Mouse (Mus musculus): ENCODE data around the gene 4930430A15Rik. TPM values are rescaled to one million over a fixed set of nuclear protein-coding genes. Genes with fewer than 3 reads are reported as not detected.

The 4930430A15Rik gene
- polyA plus RNA-seq (2016; fragmentation: Nextera tagmentation; extraction: Ambion mirVana): not detected in 2 replicates

DNA sequence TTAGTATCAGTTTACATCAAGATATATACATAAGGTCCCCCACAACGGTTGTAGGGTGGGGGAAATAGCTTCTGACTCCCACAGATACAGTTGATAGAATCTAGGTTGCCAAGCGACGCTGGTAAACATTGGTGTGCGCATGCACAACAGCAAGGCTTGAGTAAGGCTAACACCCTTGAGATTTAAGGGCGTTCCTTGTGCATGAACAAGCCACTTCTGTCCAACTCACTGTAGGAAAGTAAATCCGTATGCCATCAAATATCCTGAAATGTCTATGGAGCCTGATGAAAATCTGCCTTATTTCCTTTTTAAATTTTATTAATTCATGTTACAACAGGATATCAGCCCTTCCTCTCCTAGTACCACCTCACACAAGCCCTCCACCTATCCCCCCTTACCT lies at the start of gene 4930430A15Rik:
Gene 4930430A15Rik, minus strand, starts transcription at position 101 of the 400 bp plus-strand sequence.
- Histone ChIP-seq H3K27ac (no peak within 1 kb of the TSS), H3K9me3 (no peaks in the 10 kb centered on the region), H3K4me2 (replicated peaks) (no peak within 1 kb of the TSS), H3K4me3 (no peak within 1 kb of the TSS), H3K27me3 (replicated peaks) (no peaks in the 10 kb centered on the region), H3K4me1 (no peaks in the 10 kb centered on the region), H3K36me3 (no peaks in the 10 kb centered on the region), H3K9ac (no peak within 1 kb of the TSS)
- 88% methylated on average over 6 of the region's 6 CpGs for WGBS
- no peak for ATAC-seq (ENCODE audit: low FRiP score, low read depth)

DNA sequence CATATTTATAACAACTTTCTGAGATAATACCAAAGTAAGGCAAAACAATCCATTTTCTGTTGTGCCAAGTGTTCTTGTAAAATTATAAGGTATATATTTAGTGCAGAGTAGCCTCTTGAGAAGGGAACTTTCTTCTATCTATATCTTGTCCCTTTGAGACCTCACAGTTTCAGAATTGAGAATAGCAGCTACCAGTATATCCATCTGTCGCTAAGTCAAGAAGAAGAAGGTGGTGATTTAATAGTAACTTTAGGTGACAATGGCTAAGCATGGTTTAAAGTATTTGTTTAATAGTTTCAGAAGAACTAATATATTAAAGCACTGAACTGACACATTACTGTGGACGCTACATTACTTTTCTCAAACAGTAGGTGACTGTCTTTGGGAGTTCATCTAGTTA lies 44.6 kb upstream of the 4930430A15Rik start, which contains the start of gene Olfr1277:
Gene Olfr1277, minus strand, starts transcription at position 101 of the 400 bp plus-strand sequence.
- Histone ChIP-seq H3K36me3 (no peaks in the 10 kb centered on the region), H3K4me1 (no peaks in the 10 kb centered on the region), H3K4me2 (replicated peaks) (no peak within 1 kb of the TSS), H3K27me3 (replicated peaks) (no peaks in the 10 kb centered on the region), H3K9me3 (no peaks in the 10 kb centered on the region), H3K4me3 (no peak within 1 kb of the TSS), H3K9ac (no peak within 1 kb of the TSS), H3K27ac (no peak within 1 kb of the TSS)
- 80% methylated on average over 2 of the region's 2 CpGs for WGBS
- ATAC-seq (ENCODE audit: low FRiP score, low read depth): no peak

DNA sequence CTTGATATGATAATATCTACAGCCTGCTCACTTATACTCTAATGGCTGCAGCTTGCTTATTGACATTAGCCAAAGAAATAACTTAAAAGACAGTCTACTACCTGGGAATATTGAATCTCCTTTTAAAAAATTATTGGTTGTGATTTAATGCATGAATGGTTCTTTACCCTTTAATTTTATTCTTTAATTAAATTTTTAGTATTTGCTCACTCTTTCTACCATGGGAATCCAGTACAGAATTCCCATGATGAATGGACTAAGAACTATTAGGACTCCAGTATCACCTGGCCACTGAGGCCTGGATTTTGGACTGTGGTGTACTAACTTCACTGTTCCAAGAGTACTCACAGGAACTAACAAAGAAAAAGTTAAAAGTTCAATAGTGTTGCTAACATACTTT lies 24.8 kb upstream of the 4930430A15Rik start, which contains the start of gene Olfr1276:
Gene Olfr1276, plus strand, starts transcription at position 301 of the 400 bp plus-strand sequence.
- no peak within 1 kb of the TSS for H3K4me3 ChIP-seq
- H3K36me3 ChIP-seq: no peaks in the 10 kb centered on the region
- H3K9me3 ChIP-seq: no peaks in the 10 kb centered on the region
- H3K27ac ChIP-seq: no peak within 1 kb of the TSS
- H3K9ac ChIP-seq: no peak within 1 kb of the TSS
- no peaks in the 10 kb centered on the region for H3K27me3 ChIP-seq (replicated peaks)
- H3K4me2 ChIP-seq (replicated peaks): no peak within 1 kb of the TSS
- H3K4me1 ChIP-seq: no peaks in the 10 kb centered on the region
- ATAC-seq (ENCODE audit: low FRiP score, low read depth): no peak

DNA sequence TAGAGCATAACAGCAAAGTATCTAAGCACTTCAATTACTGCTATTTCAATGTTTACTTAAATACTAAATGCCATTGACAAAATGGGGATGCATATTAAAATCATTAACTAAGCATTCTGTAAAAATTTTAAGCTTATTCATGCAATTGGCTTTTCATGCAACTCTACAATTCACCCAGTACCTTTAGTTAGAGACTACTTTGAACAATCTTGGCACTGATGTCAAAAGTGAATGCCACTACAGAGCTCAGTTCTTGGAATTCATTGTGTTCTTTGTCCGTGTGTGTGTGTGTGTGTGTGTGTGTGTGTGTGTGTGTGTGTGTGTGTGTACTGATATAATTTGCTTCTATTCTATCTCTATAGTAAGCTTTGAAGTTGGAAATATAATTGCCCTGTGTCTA lies 5.8 kb upstream of the 4930430A15Rik start, which contains the start of gene Olfr1275:
Gene Olfr1275, minus strand, starts transcription at position 101 of the 400 bp plus-strand sequence.
- no peak within 1 kb of the TSS for H3K4me3 ChIP-seq
- 79% methylated on average over 1 of the region's 1 CpGs for WGBS
- no peaks in the 10 kb centered on the region for H3K4me1 ChIP-seq
- H3K27me3 ChIP-seq (replicated peaks): no peaks in the 10 kb centered on the region
- H3K27ac ChIP-seq: no peak within 1 kb of the TSS
- no peaks in the 10 kb centered on the region for H3K9me3 ChIP-seq
- no peak within 1 kb of the TSS for H3K4me2 ChIP-seq (replicated peaks)
- H3K36me3 ChIP-seq: no peaks in the 10 kb centered on the region
- ATAC-seq (ENCODE audit: low FRiP score, low read depth): no peak
- H3K9ac ChIP-seq: no peak within 1 kb of the TSS

DNA sequence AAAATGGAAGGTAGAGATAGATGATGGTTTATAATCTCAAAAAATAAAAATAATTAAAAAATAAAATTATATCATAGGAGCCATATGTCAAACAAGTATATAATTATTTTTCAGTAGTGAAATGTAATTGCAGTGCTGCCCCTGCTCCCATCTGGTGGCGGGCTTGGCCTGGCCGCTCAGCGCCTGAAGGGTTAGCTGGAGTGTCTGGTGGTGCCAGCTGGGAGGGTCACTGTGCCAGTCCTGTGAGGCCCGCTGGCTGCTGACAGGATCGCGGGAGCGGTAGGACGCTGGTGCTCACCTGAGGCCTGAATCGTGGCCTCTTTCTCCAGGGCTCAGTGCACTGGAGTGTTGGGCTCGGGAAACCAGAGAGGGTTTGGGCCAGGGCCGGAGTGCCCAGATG lies 47.3 kb downstream of the 4930430A15Rik start:
- H3K27ac ChIP-seq: no peak overlapping the region
- H3K4me3 ChIP-seq: no peak overlapping the region
- H3K36me3 ChIP-seq: no peaks in the 10 kb centered on the region
- H3K9me3 ChIP-seq: no peaks in the 10 kb centered on the region
- ATAC-seq (ENCODE audit: low FRiP score, low read depth): no peak
- no peaks in the 10 kb centered on the region for H3K27me3 ChIP-seq (replicated peaks)
- no peak overlapping the region for H3K9ac ChIP-seq
- 95% methylated on average over 11 of the region's 11 CpGs for WGBS
- no peak overlapping the region for H3K4me2 ChIP-seq (replicated peaks)
- no peaks in the 10 kb centered on the region for H3K4me1 ChIP-seq

DNA sequence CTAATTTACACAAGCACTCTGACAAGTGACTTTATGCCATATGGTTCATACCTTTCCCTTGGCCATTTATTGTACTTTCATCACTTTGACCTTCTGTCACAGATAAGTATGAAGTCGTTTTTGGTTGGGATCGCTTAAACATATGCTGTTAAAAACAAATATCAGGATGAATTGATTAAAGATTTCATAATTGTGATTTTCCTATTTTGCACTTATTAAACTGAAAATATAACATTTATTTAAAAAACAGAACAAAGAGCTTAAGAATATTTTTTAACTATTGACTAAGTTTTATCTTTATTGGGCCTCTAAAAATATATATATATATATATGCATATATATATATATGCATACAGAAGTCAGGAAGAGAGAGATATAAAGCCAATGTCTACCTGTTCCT lies 76.6 kb downstream of the 4930430A15Rik start, which contains the start of gene Gm15130:
Gene Gm15130, minus strand, starts transcription at position 101 of the 400 bp plus-strand sequence.
- H3K9ac ChIP-seq: no peak within 1 kb of the TSS
- no peaks in the 10 kb centered on the region for H3K27me3 ChIP-seq (replicated peaks)
- H3K36me3 ChIP-seq: no peaks in the 10 kb centered on the region
- no peaks in the 10 kb centered on the region for H3K4me1 ChIP-seq
- no peak for ATAC-seq (ENCODE audit: low FRiP score, low read depth)
- H3K9me3 ChIP-seq: no peaks in the 10 kb centered on the region
- H3K4me2 ChIP-seq (replicated peaks): no peak within 1 kb of the TSS
- no peak within 1 kb of the TSS for H3K27ac ChIP-seq
- WGBS: 81% methylated on average over 2 of the region's 2 CpGs
- no peak within 1 kb of the TSS for H3K4me3 ChIP-seq

DNA sequence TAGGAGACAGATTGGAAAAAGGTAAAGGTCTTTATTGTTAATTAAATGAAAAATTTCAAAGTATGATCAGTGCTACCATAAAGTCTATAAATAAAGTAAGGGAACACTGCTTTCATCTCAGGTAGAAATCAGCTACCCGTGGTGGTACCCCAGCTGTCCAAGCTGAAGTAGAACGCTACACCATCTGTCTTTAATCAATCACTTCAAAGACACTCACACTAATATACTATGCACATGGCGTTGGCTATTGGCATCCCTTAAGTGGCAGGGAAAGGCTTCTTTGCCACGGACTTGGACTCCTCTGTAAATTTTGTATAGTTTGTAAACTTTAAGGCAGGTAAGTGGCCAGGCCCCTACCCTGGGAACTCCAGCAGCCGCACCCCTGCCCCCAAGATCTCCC lies 93.7 kb downstream of the 4930430A15Rik start:
- Histone ChIP-seq H3K4me2 (replicated peaks) (no peak overlapping the region), H3K36me3 (no peaks in the 10 kb centered on the region), H3K4me3 (no peak overlapping the region), H3K9ac (no peak overlapping the region), H3K4me1 (no peaks in the 10 kb centered on the region), H3K27me3 (replicated peaks) (no peaks in the 10 kb centered on the region), H3K27ac (no peak overlapping the region), H3K9me3 (no peaks in the 10 kb centered on the region)
- no peak for ATAC-seq (ENCODE audit: low FRiP score, low read depth)
- WGBS: 65% methylated on average over 5 of the region's 5 CpGs

Other genes with a start within 250 kb of the 4930430A15Rik start
- not detected in 2 replicates for gene Gm13941, start 123.6 kb downstream of the 4930430A15Rik start, polyA plus RNA-seq (2016; fragmentation: Nextera tagmentation; extraction: Ambion mirVana)
- gene Gm15130, start 76.7 kb downstream of the 4930430A15Rik start, polyA plus RNA-seq (2016; fragmentation: Nextera tagmentation; extraction: Ambion mirVana): not detected in 2 replicates
- gene Olfr1275, start 5.7 kb upstream of the 4930430A15Rik start, polyA plus RNA-seq (2016; fragmentation: Nextera tagmentation; extraction: Ambion mirVana): not detected in 2 replicates
- not detected in 2 replicates for gene Olfr1276, start 24.9 kb upstream of the 4930430A15Rik start, polyA plus RNA-seq (2016; fragmentation: Nextera tagmentation; extraction: Ambion mirVana)
- gene Olfr1277, start 44.5 kb upstream of the 4930430A15Rik start, polyA plus RNA-seq (2016; fragmentation: Nextera tagmentation; extraction: Ambion mirVana): not detected in 2 replicates
- gene Olfr1278, start 60.5 kb upstream of the 4930430A15Rik start, polyA plus RNA-seq (2016; fragmentation: Nextera tagmentation; extraction: Ambion mirVana): not detected in 2 replicates
- not detected in 2 replicates for gene Olfr1279, start 71.0 kb upstream of the 4930430A15Rik start, polyA plus RNA-seq (2016; fragmentation: Nextera tagmentation; extraction: Ambion mirVana)
- gene Olfr1280, start 84.4 kb upstream of the 4930430A15Rik start, polyA plus RNA-seq (2016; fragmentation: Nextera tagmentation; extraction: Ambion mirVana): not detected in 2 replicates
- gene Olfr1281, start 96.9 kb upstream of the 4930430A15Rik start, polyA plus RNA-seq (2016; fragmentation: Nextera tagmentation; extraction: Ambion mirVana): not detected in 2 replicates
- not detected in 2 replicates for gene Olfr1282, start 106.5 kb upstream of the 4930430A15Rik start, polyA plus RNA-seq (2016; fragmentation: Nextera tagmentation; extraction: Ambion mirVana)
- not detected in 2 replicates for gene Olfr1283, start 137.2 kb upstream of the 4930430A15Rik start, polyA plus RNA-seq (2016; fragmentation: Nextera tagmentation; extraction: Ambion mirVana)
- gene Olfr1284, start 145.9 kb upstream of the 4930430A15Rik start, polyA plus RNA-seq (2016; fragmentation: Nextera tagmentation; extraction: Ambion mirVana): not detected in 2 replicates
- not detected in 2 replicates for gene Olfr1286, start 193.5 kb upstream of the 4930430A15Rik start, polyA plus RNA-seq (2016; fragmentation: Nextera tagmentation; extraction: Ambion mirVana)
- not detected in 2 replicates for gene Olfr1287, start 219.5 kb upstream of the 4930430A15Rik start, polyA plus RNA-seq (2016; fragmentation: Nextera tagmentation; extraction: Ambion mirVana)
- not detected in 2 replicates for gene Olfr1288, start 244.5 kb upstream of the 4930430A15Rik start, polyA plus RNA-seq (2016; fragmentation: Nextera tagmentation; extraction: Ambion mirVana)